Mouse (Mus musculus): Measurements from ENCODE around the gene Mid1. TPM values are rescaled to one million over a fixed set of nuclear protein-coding genes. Genes with fewer than 3 reads are reported as not detected.
"Not testable (repeated sequence)": the region's sequence is repeated elsewhere in the genome, so short reads cannot be mapped to it uniquely, and the experiment has no call there.

Mid1 gene
- polyA plus RNA-seq, 1 experiment from 2014 or later, result 13.7 TPM

GRCm38 (mm10) chrX:169986519-169987367, 301.7 kb downstream of the Mid1 start:
- H3K36me3 ChIP-seq (replicated peaks; ENCODE audit: control insufficient read depth, insufficient read depth, low read depth, low read length), result peaks cover 40% of the 10 kb centered on the region
- H3K9ac ChIP-seq (replicated peaks; ENCODE audit: low read length), result peak overlapping the region; percentile 22

GRCm38 (mm10) chrX:169987368-169987837, 302.4 kb downstream of the Mid1 start:
- not testable (repeated sequence) for H3K4me1 ChIP-seq (ENCODE audit: control insufficient read depth, insufficient read depth, low read length); H3K9ac ChIP-seq (replicated peaks; ENCODE audit: low read length); H3K4me2 ChIP-seq (ENCODE audit: low read depth, low read length); H3K27me3 ChIP-seq (ENCODE audit: control insufficient read depth, insufficient read depth, low read length); H3K27ac ChIP-seq (replicated peaks; ENCODE audit: low read depth, low read length); H3K4me3 ChIP-seq (ENCODE audit: low read depth, low read length)
- H3K36me3 ChIP-seq (replicated peaks; ENCODE audit: control insufficient read depth, insufficient read depth, low read depth, low read length), result peaks cover 36% of the 10 kb centered on the region
- H3K9me3 ChIP-seq (replicated peaks; ENCODE audit: control insufficient read depth, low read length), result peaks cover 26% of the 10 kb centered on the region
- ATAC-seq (replicated peaks; ENCODE audit: insufficient number of reproducible peaks, low FRiP score, low TSS enrichment, low read depth) (peak; percentile 10; the same call in 1 of the 2 replicates), DNase-seq (ENCODE audit: low spot score) (peak; percentile 17)
- WGBS, result 84% methylated on average over 28 of the region's 28 CpGs

More at GRCm38 (mm10) chrX:169986519-169987367, 301.7 kb downstream of the Mid1 start:
- H3K27me3 ChIP-seq (ENCODE audit: control insufficient read depth, insufficient read depth, low read length); H3K27ac ChIP-seq (replicated peaks; ENCODE audit: low read depth, low read length); H3K4me1 ChIP-seq (ENCODE audit: control insufficient read depth, insufficient read depth, low read length): not testable (repeated sequence)
- DNase-seq (ENCODE audit: low spot score) (peak; percentile 51), ATAC-seq (replicated peaks; ENCODE audit: insufficient number of reproducible peaks, low FRiP score, low TSS enrichment, low read depth) (peak; percentile 93)
- Histone ChIP-seq H3K4me3 (ENCODE audit: low read depth, low read length) (peak overlapping the region; percentile 12), H3K4me2 (ENCODE audit: low read depth, low read length) (peak overlapping the region; percentile 21), H3K9me3 (replicated peaks; ENCODE audit: control insufficient read depth, low read length) (peaks cover 28% of the 10 kb centered on the region)
- 50% methylated on average over 48 of the region's 51 CpGs for WGBS

DNA sequence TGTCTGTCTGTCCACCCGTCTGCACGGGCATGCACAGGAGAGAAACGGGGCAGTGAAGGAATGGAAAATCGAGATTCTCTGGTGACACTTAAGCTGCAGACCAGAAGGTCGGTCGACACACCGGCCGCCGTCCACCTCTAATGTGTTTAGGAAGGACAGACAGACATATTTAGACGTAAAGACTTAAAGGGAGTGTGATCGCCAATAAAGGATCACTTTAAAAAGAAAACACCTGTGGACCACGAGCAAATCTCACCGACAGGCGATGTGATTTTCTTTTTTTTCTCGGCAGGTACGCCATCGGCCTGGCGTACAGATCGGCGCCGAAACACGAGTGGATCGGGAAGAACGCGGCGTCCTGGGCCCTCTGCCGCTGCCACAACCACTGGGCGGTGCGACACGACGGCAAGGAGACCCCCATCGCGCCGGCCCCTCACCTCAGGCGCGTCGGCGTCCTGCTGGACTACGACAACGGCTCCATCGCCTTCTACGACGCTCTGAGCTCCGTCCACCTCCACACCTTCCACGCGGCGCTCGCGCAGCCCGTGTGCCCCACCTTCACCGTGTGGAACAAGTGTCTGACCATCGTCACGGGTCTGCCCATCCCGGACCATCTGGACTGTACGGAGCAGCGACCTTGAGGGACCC, 303.7 kb downstream of the Mid1 start:
- DNase-seq (ENCODE audit: low spot score); H3K27me3 ChIP-seq (ENCODE audit: control insufficient read depth, insufficient read depth, low read length); H3K27ac ChIP-seq (replicated peaks; ENCODE audit: low read depth, low read length); H3K4me1 ChIP-seq (ENCODE audit: control insufficient read depth, insufficient read depth, low read length); H3K4me2 ChIP-seq (ENCODE audit: low read depth, low read length); H3K9ac ChIP-seq (replicated peaks; ENCODE audit: low read length); H3K4me3 ChIP-seq (ENCODE audit: low read depth, low read length): not testable (repeated sequence)
- WGBS, result 92% methylated on average over 56 of the region's 56 CpGs
- Histone ChIP-seq H3K36me3 (replicated peaks; ENCODE audit: control insufficient read depth, insufficient read depth, low read depth, low read length) (peaks cover 35% of the 10 kb centered on the region), H3K9me3 (replicated peaks; ENCODE audit: control insufficient read depth, low read length) (peaks cover 26% of the 10 kb centered on the region)
- ATAC-seq (replicated peaks; ENCODE audit: insufficient number of reproducible peaks, low FRiP score, low TSS enrichment, low read depth), result peak; percentile 29

- peaks cover 34% of the 10 kb centered on the region for H3K36me3 ChIP-seq (replicated peaks; ENCODE audit: control insufficient read depth, insufficient read depth, low read depth, low read length)
- WGBS, result 85% methylated on average over 8 of the region's 8 CpGs
- not testable (repeated sequence) for H3K4me1 ChIP-seq (ENCODE audit: control insufficient read depth, insufficient read depth, low read length); H3K9ac ChIP-seq (replicated peaks; ENCODE audit: low read length); H3K27me3 ChIP-seq (ENCODE audit: control insufficient read depth, insufficient read depth, low read length); H3K4me2 ChIP-seq (ENCODE audit: low read depth, low read length); H3K4me3 ChIP-seq (ENCODE audit: low read depth, low read length); H3K27ac ChIP-seq (replicated peaks; ENCODE audit: low read depth, low read length); ATAC-seq (replicated peaks; ENCODE audit: insufficient number of reproducible peaks, low FRiP score, low TSS enrichment, low read depth)
- peaks cover 26% of the 10 kb centered on the region for H3K9me3 ChIP-seq (replicated peaks; ENCODE audit: control insufficient read depth, low read length)
- DNase-seq (ENCODE audit: low spot score), result peak; percentile 50
Observed at GRCm38 (mm10) chrX:169989219-169989595, 304.2 kb downstream of the Mid1 start.

DNA sequence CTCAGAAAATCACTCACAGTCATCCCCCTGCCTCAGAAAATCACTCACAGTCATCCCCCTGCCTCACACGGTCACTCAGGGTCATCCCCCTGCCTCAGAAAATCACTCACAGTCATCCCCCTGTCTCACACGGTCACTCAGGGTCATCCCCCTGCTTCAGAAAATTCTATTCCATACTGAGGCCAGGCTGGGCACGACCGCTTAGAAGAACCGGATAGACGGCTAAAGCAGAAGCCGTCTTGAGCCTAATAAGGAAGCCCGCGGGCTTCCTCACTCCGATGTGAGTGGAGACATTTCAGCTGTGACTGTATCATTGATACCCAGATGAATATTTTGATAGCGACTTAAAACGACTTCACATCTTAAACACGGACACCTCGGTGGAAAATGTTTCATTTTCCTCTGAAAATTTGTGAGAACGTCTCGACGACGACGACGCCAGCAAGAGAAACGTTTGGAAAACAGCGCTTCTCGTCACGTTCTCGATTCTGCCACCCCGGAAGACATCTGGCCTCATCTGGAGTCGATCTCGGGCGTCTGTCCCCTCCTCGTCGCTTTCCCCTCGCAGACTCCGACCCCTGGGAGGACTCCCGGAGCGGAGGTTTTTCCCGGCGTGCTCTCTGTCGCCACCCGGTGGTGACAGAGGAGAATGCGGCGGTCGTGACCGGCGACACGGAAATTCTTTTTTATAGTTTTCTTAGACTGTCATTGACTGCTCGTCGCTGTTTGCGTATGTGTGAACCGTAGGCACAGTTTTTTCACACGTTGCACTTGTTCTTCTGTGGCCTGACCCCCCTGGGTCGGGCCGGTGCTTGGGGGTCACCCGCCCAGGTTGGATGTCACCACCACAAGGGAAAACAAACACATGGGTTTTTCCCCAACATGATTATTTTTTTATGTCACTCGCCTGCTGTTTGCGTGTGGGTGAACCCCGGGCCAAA, 305.0 kb downstream of the Mid1 start:
- not testable (repeated sequence) for H3K4me3 ChIP-seq (ENCODE audit: low read depth, low read length); ATAC-seq (replicated peaks; ENCODE audit: insufficient number of reproducible peaks, low FRiP score, low TSS enrichment, low read depth); H3K9ac ChIP-seq (replicated peaks; ENCODE audit: low read length); H3K27ac ChIP-seq (replicated peaks; ENCODE audit: low read depth, low read length); H3K4me1 ChIP-seq (ENCODE audit: control insufficient read depth, insufficient read depth, low read length); H3K4me2 ChIP-seq (ENCODE audit: low read depth, low read length); H3K27me3 ChIP-seq (ENCODE audit: control insufficient read depth, insufficient read depth, low read length)
- H3K9me3 ChIP-seq (replicated peaks; ENCODE audit: control insufficient read depth, low read length), result peaks cover 30% of the 10 kb centered on the region
- WGBS, result 76% methylated on average over 56 of the region's 56 CpGs
- peaks cover 32% of the 10 kb centered on the region for H3K36me3 ChIP-seq (replicated peaks; ENCODE audit: control insufficient read depth, insufficient read depth, low read depth, low read length)
- DNase-seq (ENCODE audit: low spot score), result peak; percentile 35

DNA sequence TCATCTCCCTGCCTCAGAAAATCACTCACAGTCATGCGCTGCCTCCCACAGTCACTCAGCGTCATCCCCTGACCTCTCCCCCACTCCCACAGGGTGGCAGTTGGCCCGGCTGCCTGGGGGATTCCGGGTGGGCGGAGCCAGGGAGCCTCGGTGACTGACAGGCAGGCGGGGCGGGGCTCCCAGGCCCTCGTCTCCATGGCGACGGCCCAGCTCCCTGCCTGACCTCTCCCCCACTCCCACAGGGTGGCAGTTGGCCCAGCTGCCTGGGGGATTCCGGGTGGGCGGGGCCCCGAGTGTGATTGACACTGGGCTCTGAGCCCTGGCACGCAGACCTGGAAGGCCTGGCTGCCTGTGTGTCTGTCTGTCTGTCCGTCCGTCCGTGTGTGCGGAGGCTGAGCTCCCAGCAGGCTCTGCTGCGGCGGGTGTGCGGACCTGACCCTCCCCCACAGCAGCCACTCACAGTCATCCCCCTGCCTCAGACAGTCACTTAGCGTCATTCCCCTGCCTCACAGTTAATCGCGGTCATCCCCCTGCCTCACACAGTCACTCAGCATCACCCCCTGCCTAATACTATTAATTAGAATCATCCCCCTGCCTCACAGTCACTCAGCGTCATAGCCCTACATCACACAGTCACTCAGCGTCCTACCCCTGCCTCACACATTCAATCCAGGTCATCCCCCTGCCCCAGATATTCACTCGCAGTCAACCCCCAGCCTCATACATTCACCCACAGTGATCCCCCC, 306.3 kb downstream of the Mid1 start:
- H3K4me1 ChIP-seq (ENCODE audit: control insufficient read depth, insufficient read depth, low read length); H3K9ac ChIP-seq (replicated peaks; ENCODE audit: low read length); DNase-seq (ENCODE audit: low spot score); H3K4me3 ChIP-seq (ENCODE audit: low read depth, low read length); H3K4me2 ChIP-seq (ENCODE audit: low read depth, low read length); H3K27me3 ChIP-seq (ENCODE audit: control insufficient read depth, insufficient read depth, low read length); H3K27ac ChIP-seq (replicated peaks; ENCODE audit: low read depth, low read length): not testable (repeated sequence)
- 12% methylated on average over 15 of the region's 28 CpGs for WGBS
- peaks cover 26% of the 10 kb centered on the region for H3K36me3 ChIP-seq (replicated peaks; ENCODE audit: control insufficient read depth, insufficient read depth, low read depth, low read length)
- ATAC-seq (replicated peaks; ENCODE audit: insufficient number of reproducible peaks, low FRiP score, low TSS enrichment, low read depth), result 0 out of 2 replicates have a peak, but pooled peaks have one; percentile 9
- peaks cover 26% of the 10 kb centered on the region for H3K9me3 ChIP-seq (replicated peaks; ENCODE audit: control insufficient read depth, low read length)

All from embryonic facial prominence, embryonic 11.5 days (tissue).